Mouse (Mus musculus) neural tube, embryonic 13.5 days (tissue): Measurements from ENCODE around the gene Fgfr2. TPM values are rescaled to one million over a fixed set of nuclear protein-coding genes. Genes with fewer than 3 reads are reported as not detected.
A peak's percentile ranks its signal among the peaks of the same experiment; 100 is the strongest.
"Not testable (repeated sequence)": the region's sequence is repeated elsewhere in the genome, so short reads cannot be mapped to it uniquely, and the experiment has no call there.

Experiments used
- ATAC-seq: fragments of 200-750 bp; cut with Nextera tagmentation; 2 replicates; pipeline ENCODE4 v1.8.0; 2017; ENCODE audit warnings: low read depth, mild to moderate bottlenecking, moderate TSS enrichment, moderate library complexity
- H3K27ac ChIP-seq: fragments of 300-500 bp; sonication (generic); replicated peaks from 2 replicates; pipeline ENCODE4 v1.5.1; 2015; ENCODE audit warnings: moderate library complexity, mild to moderate bottlenecking, inconsistent platforms
- H3K27me3 ChIP-seq: fragments of 300-500 bp; sonication (generic); 2 replicates; pipeline ENCODE4 v1.6.1; 2015; ENCODE audit warnings: mild to moderate bottlenecking, inconsistent platforms
- H3K36me3 ChIP-seq: fragments of 300-500 bp; sonication (generic); 2 replicates; pipeline ENCODE4 v1.6.1; 2015; ENCODE audit warnings: mild to moderate bottlenecking, inconsistent platforms
- H3K4me1 ChIP-seq: fragments of 300-500 bp; sonication (generic); replicated peaks from 2 replicates; pipeline ENCODE4 v1.6.1; 2015; ENCODE audit warnings: inconsistent platforms
- H3K4me2 ChIP-seq: fragments of 300-500 bp; sonication (generic); 2 replicates; pipeline ENCODE4 v1.6.1; 2015; ENCODE audit warnings: inconsistent platforms, mild to moderate bottlenecking, moderate library complexity
- H3K4me3 ChIP-seq: fragments of 300-500 bp; sonication (generic); 2 replicates; pipeline ENCODE4 v1.5.1; 2015; ENCODE audit warnings: mild to moderate bottlenecking, inconsistent platforms
- H3K9ac ChIP-seq: fragments of 300-500 bp; sonication (generic); 2 replicates; pipeline ENCODE4 v1.6.1; 2015; ENCODE audit warnings: moderate library complexity, mild to moderate bottlenecking, inconsistent platforms
- H3K9me3 ChIP-seq: fragments of 300-500 bp; sonication (generic); 2 replicates; pipeline ENCODE4 v1.6.1; 2016; ENCODE audit warnings: inconsistent platforms
- WGBS: fragments of 180-500 bp; shearing (Covaris S2); methylation state at CpG from one replicate; pipeline ENCODE4 v1.1.7; 2015; 5-methylcytosine and 5-hydroxymethylcytosine counted together
- polyA plus RNA-seq: library from polyadenylated mRNA; unstranded; fragments of >200 nt; fragmentation: Nextera tagmentation; extraction: Ambion mirVana; gene quantifications from 2 replicates; pipeline ENCODE4 v1.2.1, GENCODE M21; 2015

The Fgfr2 gene
- polyA plus RNA-seq, 1 experiment from 2014 or later, result 22.9 TPM

DNA sequence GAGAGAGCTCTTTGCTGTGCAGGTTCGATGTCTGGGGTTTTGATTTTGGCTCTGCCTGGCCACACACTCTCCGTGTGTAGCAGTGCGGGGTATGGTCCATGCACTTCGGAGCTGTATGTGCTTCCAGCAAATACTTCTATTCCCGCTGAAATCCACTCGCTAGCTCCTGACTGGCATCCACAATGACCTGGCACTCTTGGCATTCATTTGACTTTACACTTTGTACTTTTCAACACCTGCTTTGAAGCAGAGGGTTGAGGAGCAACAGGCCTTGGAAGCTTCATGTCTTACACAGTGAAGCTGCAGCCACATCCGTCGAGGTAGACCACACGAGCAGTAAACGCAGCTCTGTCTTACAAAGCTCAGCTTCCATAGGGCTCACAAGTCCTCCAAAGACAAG, 2715.5 kb downstream of the Fgfr2 start:
- Histone ChIP-seq H3K4me1 (no peaks in the 10 kb centered on the region), H3K4me3 (no peak overlapping the region), H3K9me3 (no peaks in the 10 kb centered on the region), H3K27me3 (no peaks in the 10 kb centered on the region), H3K4me2 (no peak overlapping the region), H3K36me3 (no peaks in the 10 kb centered on the region), H3K27ac (no peak overlapping the region), H3K9ac (no peak overlapping the region)
- no peak for ATAC-seq
- WGBS, result 87% methylated on average over 10 of the region's 10 CpGs

DNA sequence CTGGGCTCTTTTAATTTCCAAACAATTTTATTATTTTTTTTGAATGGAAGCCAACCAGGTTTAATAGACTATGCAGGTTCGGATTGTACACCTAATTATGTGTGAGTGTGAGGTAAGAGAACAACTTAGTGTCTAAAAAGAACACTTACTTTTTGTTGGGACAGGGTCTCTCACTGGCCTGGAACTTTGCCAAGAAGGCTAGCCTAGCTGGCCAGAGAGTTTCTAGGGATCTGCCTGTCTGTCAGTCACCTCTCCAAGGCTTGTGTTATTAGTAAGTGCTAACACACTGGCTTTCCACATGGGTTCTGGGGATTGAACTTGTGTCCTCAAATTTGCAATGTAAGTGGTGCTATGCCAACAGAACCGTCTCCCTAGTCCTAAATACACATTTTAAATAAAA, 2719.8 kb downstream of the Fgfr2 start:
- H3K36me3 ChIP-seq, result peaks cover 13% of the 10 kb centered on the region
- WGBS, result 74% methylated on average over 2 of the region's 2 CpGs
- H3K9me3 ChIP-seq, result no peaks in the 10 kb centered on the region
- H3K27me3 ChIP-seq, result no peaks in the 10 kb centered on the region
- ATAC-seq, result no peak
- H3K4me3 ChIP-seq, result no peak overlapping the region
- H3K4me1 ChIP-seq, result no peaks in the 10 kb centered on the region
- no peak overlapping the region for H3K9ac ChIP-seq
- no peak overlapping the region for H3K27ac ChIP-seq
- H3K4me2 ChIP-seq, result no peak overlapping the region

- WGBS, result 87% methylated on average over 2 of the region's 2 CpGs
- peaks cover 20% of the 10 kb centered on the region for H3K36me3 ChIP-seq
- no peak overlapping the region for H3K4me3 ChIP-seq
- no peak overlapping the region for H3K27ac ChIP-seq
- no peaks in the 10 kb centered on the region for H3K9me3 ChIP-seq
- H3K27me3 ChIP-seq, result no peaks in the 10 kb centered on the region
- no peaks in the 10 kb centered on the region for H3K4me1 ChIP-seq
- no peak overlapping the region for H3K9ac ChIP-seq
- H3K4me2 ChIP-seq, result no peak overlapping the region
- no peak for ATAC-seq
Measured at GRCm38 (mm10) chr7:130394697-130395096, 2728.5 kb downstream of the Fgfr2 start.

DNA sequence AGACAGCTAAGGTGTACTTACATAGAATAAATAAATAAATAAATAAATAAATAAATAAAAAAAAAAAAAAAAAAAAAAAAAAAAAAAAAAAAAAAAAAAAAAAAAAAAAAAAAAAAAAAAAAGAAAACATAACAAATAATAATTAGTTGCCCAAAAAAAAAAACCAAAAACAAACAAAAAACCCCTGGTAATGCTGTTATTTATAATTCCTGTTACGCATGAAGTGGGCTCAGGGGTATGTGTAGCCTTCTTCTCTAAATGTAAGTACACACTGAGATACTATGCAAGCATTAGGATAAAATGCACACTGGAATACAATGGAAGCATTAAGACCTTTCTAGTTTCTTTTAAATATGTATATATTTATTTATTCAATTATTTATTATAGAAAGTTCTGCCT, 2733.1 kb downstream of the Fgfr2 start:
- H3K4me3 ChIP-seq, H3K4me2 ChIP-seq, H3K9ac ChIP-seq, ATAC-seq, H3K27me3 ChIP-seq, H3K27ac ChIP-seq, H3K9me3 ChIP-seq: not testable (repeated sequence)
- Histone ChIP-seq H3K4me1 (peaks cover 15% of the 10 kb centered on the region; the same call in 1 of the 2 replicates), H3K36me3 (peaks cover 32% of the 10 kb centered on the region)
- WGBS, result 98% methylated on average over 1 of the region's 1 CpGs

- Histone ChIP-seq H3K36me3 (peaks cover 20% of the 10 kb centered on the region; the same call in 1 of the 2 replicates), H3K4me2 (no peak overlapping the region), H3K27me3 (no peaks in the 10 kb centered on the region), H3K27ac (no peak overlapping the region), H3K4me1 (peaks cover 20% of the 10 kb centered on the region), H3K9ac (no peak overlapping the region), H3K4me3 (no peak overlapping the region), H3K9me3 (no peaks in the 10 kb centered on the region)
- no peak for ATAC-seq
- 28% methylated on average over 3 of the region's 3 CpGs for WGBS
Measured at GRCm38 (mm10) chr7:130386308-130386707, 2736.8 kb downstream of the Fgfr2 start.

DNA sequence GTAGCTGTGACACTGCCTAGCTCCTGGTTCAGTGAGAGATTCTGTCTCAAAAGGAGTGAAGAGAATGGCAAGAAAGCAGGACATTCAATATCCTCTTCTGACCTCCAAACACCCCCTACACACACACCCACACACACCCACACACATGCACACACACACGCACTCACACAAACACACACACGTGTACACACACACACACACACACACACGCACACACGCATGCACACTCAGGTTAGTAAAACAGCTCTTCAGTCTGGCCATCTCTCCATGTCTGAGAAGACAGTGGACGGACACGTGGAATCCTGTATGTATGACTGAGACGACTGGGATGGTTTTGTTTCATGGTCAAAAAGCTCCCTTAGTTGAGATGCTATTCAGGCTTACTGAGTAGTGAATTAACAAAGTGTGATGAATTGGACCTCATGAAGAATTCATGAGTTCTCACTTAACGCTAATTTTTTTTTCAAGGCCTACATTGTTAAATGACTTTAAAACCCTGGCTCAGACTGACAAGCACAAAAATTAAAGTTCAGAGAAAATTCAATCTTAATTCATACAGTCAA, 2737.3 kb downstream of the Fgfr2 start:
- Histone ChIP-seq H3K27ac (no peak overlapping the region), H3K9me3 (no peaks in the 10 kb centered on the region), H3K9ac (no peak overlapping the region), H3K27me3 (no peaks in the 10 kb centered on the region), H3K4me2 (no peak overlapping the region), H3K36me3 (peaks cover 18% of the 10 kb centered on the region; the same call in 1 of the 2 replicates), H3K4me1 (peaks cover 25% of the 10 kb centered on the region), H3K4me3 (no peak overlapping the region)
- ATAC-seq, result no peak
- 49% methylated on average over 8 of the region's 8 CpGs for WGBS

- 90% methylated on average over 13 of the region's 13 CpGs for WGBS
- Histone ChIP-seq H3K27me3 (no peaks in the 10 kb centered on the region), H3K27ac (peak overlapping the region; percentile 55), H3K9me3 (no peaks in the 10 kb centered on the region), H3K9ac (no peak overlapping the region), H3K4me3 (no peak overlapping the region), H3K4me2 (no peak overlapping the region), H3K4me1 (peaks cover 27% of the 10 kb centered on the region), H3K36me3 (peaks cover 10% of the 10 kb centered on the region; the same call in 1 of the 2 replicates)
- no peak for ATAC-seq
Measured at GRCm38 (mm10) chr7:130382126-130382525, 2741.0 kb downstream of the Fgfr2 start.

DNA sequence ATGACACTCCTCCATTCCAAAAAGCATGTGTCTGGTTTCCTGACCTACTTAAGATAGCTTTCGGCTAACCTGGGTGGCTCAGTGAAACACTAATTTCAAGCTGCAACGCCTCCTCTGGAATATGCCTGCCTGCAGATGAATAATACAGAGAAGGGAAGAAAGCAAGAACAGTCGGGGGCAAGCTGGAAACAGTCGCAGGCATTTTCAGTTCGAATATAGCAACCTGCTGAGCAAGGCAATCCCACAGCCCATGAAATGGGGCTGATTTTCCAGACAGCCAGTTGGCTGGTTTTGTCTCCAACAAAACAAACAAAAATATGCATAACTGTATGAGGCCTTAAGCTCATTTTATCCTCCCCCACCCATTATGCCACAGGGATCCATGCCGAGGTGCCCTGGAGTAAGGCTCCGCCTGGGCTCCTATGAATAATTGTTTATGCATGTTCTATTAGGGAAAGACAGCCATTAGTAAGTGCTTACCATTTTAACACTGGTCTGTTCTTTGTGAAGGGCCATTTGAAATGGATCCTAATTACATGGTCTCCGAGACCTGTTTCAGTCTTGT, 2741.7 kb downstream of the Fgfr2 start:
- 34% methylated on average over 8 of the region's 8 CpGs for WGBS
- peaks cover 24% of the 10 kb centered on the region for H3K4me1 ChIP-seq
- no peak overlapping the region for H3K4me2 ChIP-seq
- ATAC-seq, result no peak; the same call in 1 of the 2 replicates
- H3K9ac ChIP-seq, result no peak overlapping the region
- no peak overlapping the region for H3K4me3 ChIP-seq
- H3K36me3 ChIP-seq, result peaks cover 6% of the 10 kb centered on the region; the same call in 1 of the 2 replicates
- H3K27ac ChIP-seq, result peak overlapping the region; percentile 55
- no peaks in the 10 kb centered on the region for H3K27me3 ChIP-seq
- no peaks in the 10 kb centered on the region for H3K9me3 ChIP-seq

GRCm38 (mm10) chr7:130380769-130381355, 2742.3 kb downstream of the Fgfr2 start:
- no peak overlapping the region for H3K9ac ChIP-seq
- no peak overlapping the region for H3K4me2 ChIP-seq
- peaks cover 6% of the 10 kb centered on the region; the same call in 1 of the 2 replicates for H3K36me3 ChIP-seq
- H3K27me3 ChIP-seq, result no peaks in the 10 kb centered on the region
- 73% methylated on average over 8 of the region's 8 CpGs for WGBS
- no peaks in the 10 kb centered on the region for H3K9me3 ChIP-seq
- ATAC-seq, result no peak
- H3K27ac ChIP-seq, result peak overlapping the region; percentile 55; the same call in 1 of the 2 replicates
- H3K4me1 ChIP-seq, result peaks cover 18% of the 10 kb centered on the region
- no peak overlapping the region for H3K4me3 ChIP-seq

DNA sequence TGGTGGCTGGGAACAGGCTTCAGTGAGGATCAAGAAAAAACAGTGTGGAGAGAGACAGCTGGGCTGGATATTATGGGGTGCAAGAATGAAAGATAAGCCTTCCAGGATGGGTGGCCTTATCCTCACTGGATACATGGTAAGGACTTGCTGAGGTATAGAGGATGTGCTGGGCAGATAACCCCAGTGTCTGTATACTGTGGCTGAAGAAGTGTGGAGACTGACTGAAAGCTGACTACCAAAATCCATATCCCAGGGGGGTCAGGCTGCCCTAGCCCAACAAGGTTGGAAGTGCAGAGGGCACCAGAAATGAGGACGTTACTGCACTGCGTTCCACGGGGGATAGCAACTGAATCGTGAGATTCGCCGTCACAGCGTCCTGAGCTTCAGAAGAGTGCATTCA, 2742.8 kb downstream of the Fgfr2 start:
- no peak overlapping the region for H3K27ac ChIP-seq
- no peaks in the 10 kb centered on the region for H3K9me3 ChIP-seq
- no peak overlapping the region for H3K9ac ChIP-seq
- peaks cover 6% of the 10 kb centered on the region; the same call in 1 of the 2 replicates for H3K36me3 ChIP-seq
- H3K4me2 ChIP-seq, result no peak overlapping the region
- peaks cover 14% of the 10 kb centered on the region for H3K4me1 ChIP-seq
- H3K27me3 ChIP-seq, result no peaks in the 10 kb centered on the region
- no peak for ATAC-seq
- no peak overlapping the region for H3K4me3 ChIP-seq
- WGBS, result 83% methylated on average over 7 of the region's 7 CpGs

GRCm38 (mm10) chr7:130379886-130380285, 2743.3 kb downstream of the Fgfr2 start:
- H3K4me2 ChIP-seq, result no peak overlapping the region
- WGBS, result 83% methylated on average over 5 of the region's 5 CpGs
- H3K36me3 ChIP-seq, result peaks cover 6% of the 10 kb centered on the region; the same call in 1 of the 2 replicates
- H3K4me3 ChIP-seq, result no peak overlapping the region
- H3K9me3 ChIP-seq, result no peaks in the 10 kb centered on the region
- H3K4me1 ChIP-seq, result peaks cover 12% of the 10 kb centered on the region
- no peak overlapping the region for H3K9ac ChIP-seq
- no peak for ATAC-seq
- H3K27me3 ChIP-seq, result no peaks in the 10 kb centered on the region
- H3K27ac ChIP-seq, result no peak overlapping the region

GRCm38 (mm10) chr7:130378308-130378707, 2744.8 kb downstream of the Fgfr2 start:
- Histone ChIP-seq H3K27ac (no peak overlapping the region), H3K4me2 (no peak overlapping the region), H3K4me3 (no peak overlapping the region), H3K27me3 (no peaks in the 10 kb centered on the region), H3K36me3 (0 out of 2 replicates have a peak, but pooled peaks cover 6% of the 10 kb centered on the region), H3K9ac (no peak overlapping the region), H3K4me1 (peaks cover 12% of the 10 kb centered on the region), H3K9me3 (no peaks in the 10 kb centered on the region)
- ATAC-seq, result no peak
- WGBS, result 83% methylated on average over 3 of the region's 3 CpGs
